Mouse (Mus musculus): Measurements from ENCODE around the gene Abca2.

DNA sequence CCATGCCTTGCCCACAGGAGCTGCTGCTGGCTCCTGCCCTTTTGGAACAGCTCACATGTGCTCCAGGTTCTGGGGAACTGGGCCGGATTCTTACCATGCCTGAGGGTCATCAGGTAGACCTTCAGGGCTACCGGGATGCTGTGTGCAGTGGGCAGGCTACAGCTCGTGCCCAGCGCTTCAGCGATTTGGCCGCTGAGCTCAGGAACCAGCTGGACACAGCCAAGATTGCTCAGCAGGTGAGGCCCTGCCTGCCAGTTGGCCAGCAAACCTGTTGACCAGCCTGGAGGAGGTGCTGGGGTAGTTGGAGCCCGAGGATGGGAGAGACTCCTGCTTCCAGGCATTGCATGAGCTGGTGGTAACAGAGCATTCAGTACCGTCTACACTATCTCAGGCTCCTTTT, 5.8 kb downstream of the Abca2 start:
- TF ChIP-seq CTCF (IDR thresholded peaks at IDR 0.05; ENCODE audit: borderline replicate concordance, insufficient read depth, low read length) (no peak), POLR2A (IDR thresholded peaks at IDR 0.05; ENCODE audit: low read depth, low read length) (no peak)
